Mouse (Mus musculus): ENCODE measurements around the gene Dntt. TPM values are rescaled to one million over a fixed set of nuclear protein-coding genes. Genes with fewer than 3 reads are reported as not detected.

The Dntt gene
- polyA plus RNA-seq, 1 experiment, result 0.10 TPM

- WGBS, result 47% methylated on average over 3 of the region's 3 CpGs
- DNase-seq (ENCODE audit: low read depth, low spot score), result no peak
These were observed 19.1 kb downstream of the Dntt start for GRCm38 (mm10) chr19:41048187-41048559.

- no peak for DNase-seq (ENCODE audit: low read depth, low spot score)
- WGBS, result 65% methylated on average over 1 of the region's 1 CpGs
These were observed 22.6 kb downstream of the Dntt start for GRCm38 (mm10) chr19:41051714-41052113.

- 39% methylated on average over 5 of the region's 5 CpGs for WGBS
- no peak for DNase-seq (ENCODE audit: low read depth, low spot score)
These were observed 23.2 kb downstream of the Dntt start for GRCm38 (mm10) chr19:41052247-41052646.

- WGBS, result 34% methylated on average over 10 of the region's 10 CpGs
- peak; percentile 7 for DNase-seq (ENCODE audit: low read depth, low spot score)
These were observed 24.5 kb downstream of the Dntt start for GRCm38 (mm10) chr19:41053530-41053929.

- DNase-seq (ENCODE audit: low read depth, low spot score), result no peak
- WGBS, result 57% methylated on average over 4 of the region's 4 CpGs
These were observed 25.6 kb downstream of the Dntt start for GRCm38 (mm10) chr19:41054702-41055101.

- WGBS, result 6% methylated on average over 8 of the region's 8 CpGs
- DNase-seq (ENCODE audit: low read depth, low spot score), result peak; percentile 88
These were observed 42.4 kb downstream of the Dntt start for GRCm38 (mm10) chr19:41071500-41071899.

- no peak for DNase-seq (ENCODE audit: low read depth, low spot score)
- WGBS, result 73% methylated on average over 14 of the region's 14 CpGs
These were observed 44.8 kb downstream of the Dntt start for GRCm38 (mm10) chr19:41073746-41074455.

GRCm38 (mm10) chr19:41076906-41077305 lies 47.8 kb downstream of the Dntt start, which contains the start of gene Opalin:
Gene Opalin, minus strand, starts transcription at chr19:41077113.
- DNase-seq (ENCODE audit: low read depth, low spot score), result no peak
- 81% methylated on average over 3 of the region's 3 CpGs for WGBS

GRCm38 (mm10) chr19:41081589-41081988 lies 52.5 kb downstream of the Dntt start:
- 74% methylated on average over 3 of the region's 3 CpGs for WGBS
- no peak for DNase-seq (ENCODE audit: low read depth, low spot score)

GRCm38 (mm10) chr19:41083646-41084045 lies 54.6 kb downstream of the Dntt start:
- no peak for DNase-seq (ENCODE audit: low read depth, low spot score)
- 81% methylated on average over 14 of the region's 14 CpGs for WGBS

- WGBS, result 86% methylated on average over 6 of the region's 6 CpGs
- DNase-seq (ENCODE audit: low read depth, low spot score), result no peak
These were observed 57.2 kb downstream of the Dntt start for GRCm38 (mm10) chr19:41086289-41086688.

- peak; percentile 45 for DNase-seq (ENCODE audit: low read depth, low spot score)
- WGBS, result 0% methylated on average over 2 of the region's 2 CpGs
These were observed 57.6 kb downstream of the Dntt start for GRCm38 (mm10) chr19:41086700-41087099.

GRCm38 (mm10) chr19:41087901-41088300 lies 58.8 kb downstream of the Dntt start:
- 34% methylated on average over 4 of the region's 4 CpGs for WGBS

GRCm38 (mm10) chr19:41088491-41088890 lies 59.4 kb downstream of the Dntt start:
- WGBS, result 36% methylated on average over 18 of the region's 18 CpGs
- no peak for DNase-seq (ENCODE audit: low read depth, low spot score)

More at GRCm38 (mm10) chr19:41087901-41088300, 58.8 kb downstream of the Dntt start:
- DNase-seq (ENCODE audit: low read depth, low spot score), result no peak

GRCm38 (mm10) chr19:41089833-41090232 lies 60.8 kb downstream of the Dntt start:
- WGBS, result 4% methylated on average over 5 of the region's 5 CpGs
- DNase-seq (ENCODE audit: low read depth, low spot score), result peak; percentile 13

- WGBS, result 68% methylated on average over 2 of the region's 2 CpGs
- no peak for DNase-seq (ENCODE audit: low read depth, low spot score)
These were observed 62.8 kb downstream of the Dntt start for GRCm38 (mm10) chr19:41091901-41092300.

- DNase-seq (ENCODE audit: low read depth, low spot score), result no peak
- WGBS, result 72% methylated on average over 4 of the region's 4 CpGs
These were observed 68.0 kb downstream of the Dntt start for GRCm38 (mm10) chr19:41097038-41097437.

- WGBS, result 92% methylated on average over 7 of the region's 7 CpGs
- no peak for DNase-seq (ENCODE audit: low read depth, low spot score)
These were observed 71.8 kb downstream of the Dntt start for GRCm38 (mm10) chr19:41100863-41101262.

- no peak for DNase-seq (ENCODE audit: low read depth, low spot score)
- WGBS, result 74% methylated on average over 8 of the region's 8 CpGs
These were observed 72.3 kb downstream of the Dntt start for GRCm38 (mm10) chr19:41101390-41101789.

- DNase-seq (ENCODE audit: low read depth, low spot score), result no peak
- WGBS, result 44% methylated on average over 8 of the region's 8 CpGs
These were observed 75.8 kb downstream of the Dntt start for GRCm38 (mm10) chr19:41104922-41105321.

GRCm38 (mm10) chr19:41107530-41107929 lies 78.5 kb downstream of the Dntt start:
- no peak for DNase-seq (ENCODE audit: low read depth, low spot score)
- 31% methylated on average over 8 of the region's 8 CpGs for WGBS

GRCm38 (mm10) chr19:41108666-41109065 lies 79.6 kb downstream of the Dntt start:
- DNase-seq (ENCODE audit: low read depth, low spot score), result no peak
- 75% methylated on average over 7 of the region's 7 CpGs for WGBS
